Mouse (Mus musculus) intestine, embryonic 16.5 days (tissue): ENCODE measurements around the gene Il11. TPM values are rescaled to one million over a fixed set of nuclear protein-coding genes. Genes with fewer than 3 reads are reported as not detected.

Experiments
- ATAC-seq: fragments of 200-750 bp; cut with Nextera tagmentation; 2 replicates; pipeline ENCODE4 v1.8.0; 2017; ENCODE audit warnings: moderate TSS enrichment, moderate library complexity
- H3K27ac ChIP-seq: fragments of 300-500 bp; sonication (generic); 2 replicates; pipeline ENCODE4 v1.5.1; 2014; ENCODE audit warnings: mild to moderate bottlenecking, low read length
- H3K27me3 ChIP-seq: fragments of 300-500 bp; sonication (generic); replicated peaks from 2 replicates; pipeline ENCODE4 v1.6.1; 2014; ENCODE audit warnings: low read length, control low read depth, mixed read lengths; ENCODE audit not compliant: control insufficient read depth, insufficient read depth
- H3K36me3 ChIP-seq: fragments of 300-500 bp; sonication (generic); 2 replicates; pipeline ENCODE4 v1.6.1; 2014; ENCODE audit warnings: low read length, control low read depth; ENCODE audit not compliant: control insufficient read depth, insufficient read depth
- H3K4me1 ChIP-seq: fragments of 300-500 bp; sonication (generic); 2 replicates; pipeline ENCODE4 v1.6.1; 2014; ENCODE audit warnings: low read length, control low read depth, mixed read lengths; ENCODE audit not compliant: control insufficient read depth, insufficient read depth
- H3K4me2 ChIP-seq: fragments of 300-500 bp; sonication (generic); 2 replicates; pipeline ENCODE4 v1.6.1; 2014; ENCODE audit warnings: low read depth, low read length, control low read depth
- H3K4me3 ChIP-seq: fragments of 300-500 bp; sonication (generic); 2 replicates; pipeline ENCODE4 v1.5.1; 2014; ENCODE audit warnings: mild to moderate bottlenecking, low read length
- H3K9ac ChIP-seq: fragments of 300-500 bp; sonication (generic); 2 replicates; pipeline ENCODE4 v1.6.1; 2014; ENCODE audit warnings: low read depth, low read length
- H3K9me3 ChIP-seq: fragments of 300-500 bp; sonication (generic); 2 replicates; pipeline ENCODE4 v1.6.1; 2016; ENCODE audit warnings: low read length, control low read depth; ENCODE audit not compliant: control insufficient read depth
- WGBS: fragments of 180-500 bp; shearing (Covaris S2); extraction: QIAGEN DNeasy Blood & Tissue Kit; methylation state at CpG from one replicate; pipeline ENCODE4 v1.1.7; 2014; 5-methylcytosine and 5-hydroxymethylcytosine counted together
- polyA plus RNA-seq: library from polyadenylated mRNA; unstranded; fragments of >200 nt; fragmentation: Nextera tagmentation; extraction: Ambion mirVana; gene quantifications from 2 replicates; pipeline ENCODE4 v1.2.1, GENCODE M21; 2015

Il11 gene
- polyA plus RNA-seq, 1 experiment from 2014 or later = 0.09 TPM

GRCm38 (mm10) chr7:4746326-4746980, 36.2 kb downstream of the Il11 start:
- Histone ChIP-seq H3K36me3 (peaks cover 21% of the 10 kb centered on the region), H3K9me3 (no peaks in the 10 kb centered on the region), H3K9ac (no peak overlapping the region), H3K4me1 (peaks cover 13% of the 10 kb centered on the region), H3K4me2 (no peak overlapping the region), H3K4me3 (no peak overlapping the region), H3K27ac (no peak overlapping the region), H3K27me3 (no peaks in the 10 kb centered on the region)
- 89% methylated on average over 22 of the region's 22 CpGs for WGBS
- no peak for ATAC-seq

- Histone ChIP-seq H3K9ac (no peak overlapping the region), H3K4me3 (no peak overlapping the region), H3K4me1 (peaks cover 18% of the 10 kb centered on the region), H3K36me3 (peaks cover 21% of the 10 kb centered on the region), H3K27ac (no peak overlapping the region), H3K4me2 (no peak overlapping the region), H3K27me3 (no peaks in the 10 kb centered on the region), H3K9me3 (no peaks in the 10 kb centered on the region)
- WGBS = 94% methylated on average over 6 of the region's 6 CpGs
- ATAC-seq = no peak
These were observed 37.8 kb downstream of the Il11 start for GRCm38 (mm10) chr7:4744886-4745285.

GRCm38 (mm10) chr7:4743354-4743753, 39.3 kb downstream of the Il11 start:
- ATAC-seq = no peak
- Histone ChIP-seq H3K4me2 (no peak overlapping the region), H3K27me3 (no peaks in the 10 kb centered on the region), H3K27ac (no peak overlapping the region), H3K9ac (no peak overlapping the region; the same call in 1 of the 2 replicates), H3K4me1 (peaks cover 23% of the 10 kb centered on the region), H3K4me3 (no peak overlapping the region), H3K36me3 (peaks cover 21% of the 10 kb centered on the region), H3K9me3 (no peaks in the 10 kb centered on the region)
- 61% methylated on average over 2 of the region's 2 CpGs for WGBS

- WGBS = 82% methylated on average over 6 of the region's 6 CpGs
- no peak for ATAC-seq
- H3K9ac ChIP-seq = peak overlapping the region; percentile 84; the same call in 1 of the 2 replicates
These were observed 40.2 kb downstream of the Il11 start for GRCm38 (mm10) chr7:4742482-4742819.

DNA sequence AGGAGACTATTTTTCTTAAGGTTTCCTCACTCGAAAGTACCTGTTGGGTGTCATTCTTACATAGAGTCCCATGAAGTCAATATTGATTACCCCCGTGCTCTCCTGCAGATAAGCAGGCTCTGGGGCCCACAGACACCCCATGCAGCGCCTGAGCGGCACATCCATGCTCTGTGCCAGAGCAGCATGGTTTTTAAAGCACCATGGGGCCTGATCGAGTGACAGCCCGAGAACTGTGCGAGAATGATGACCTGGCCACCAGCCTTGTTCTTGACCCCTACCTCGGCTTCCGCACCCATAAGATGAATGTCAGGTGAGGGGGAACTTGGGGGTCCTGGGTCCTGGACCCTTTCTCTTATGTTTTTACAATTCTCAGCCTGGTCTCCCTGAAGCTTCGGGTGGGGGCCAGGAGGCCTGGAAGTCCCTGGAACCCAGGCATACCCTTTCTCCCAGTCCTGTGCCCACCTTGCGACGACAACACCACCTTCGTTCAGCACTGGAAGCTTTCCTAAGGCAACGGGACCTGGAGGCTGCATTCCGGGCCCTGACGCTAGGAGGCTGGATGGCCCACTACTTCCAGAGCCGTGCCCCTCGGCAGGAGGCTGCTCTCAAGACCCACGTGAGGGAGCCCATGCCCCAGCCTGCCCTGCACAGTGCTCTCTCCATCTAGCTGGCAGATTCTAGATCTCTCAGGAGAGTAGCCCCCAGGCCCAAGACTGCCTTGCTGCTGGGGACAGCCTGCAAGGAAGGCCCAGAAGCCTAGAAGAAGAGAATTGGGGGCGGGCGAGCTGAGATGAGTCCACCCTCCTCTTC, 40.8 kb downstream of the Il11 start:
- Histone ChIP-seq H3K4me1 (peaks cover 23% of the 10 kb centered on the region), H3K4me2 (peak overlapping the region; percentile 68), H3K36me3 (peaks cover 20% of the 10 kb centered on the region), H3K4me3 (peak overlapping the region; percentile 80; the same call in 1 of the 2 replicates), H3K9ac (peak overlapping the region; percentile 84), H3K27ac (peak overlapping the region; percentile 89), H3K9me3 (no peaks in the 10 kb centered on the region), H3K27me3 (no peaks in the 10 kb centered on the region)
- ATAC-seq = no peak
- 76% methylated on average over 21 of the region's 21 CpGs for WGBS

More at GRCm38 (mm10) chr7:4742482-4742819, 40.2 kb downstream of the Il11 start:
- Histone ChIP-seq H3K4me1 (peaks cover 23% of the 10 kb centered on the region), H3K27ac (no peak overlapping the region), H3K4me2 (no peak overlapping the region), H3K4me3 (no peak overlapping the region), H3K27me3 (no peaks in the 10 kb centered on the region), H3K36me3 (peaks cover 21% of the 10 kb centered on the region), H3K9me3 (no peaks in the 10 kb centered on the region)

DNA sequence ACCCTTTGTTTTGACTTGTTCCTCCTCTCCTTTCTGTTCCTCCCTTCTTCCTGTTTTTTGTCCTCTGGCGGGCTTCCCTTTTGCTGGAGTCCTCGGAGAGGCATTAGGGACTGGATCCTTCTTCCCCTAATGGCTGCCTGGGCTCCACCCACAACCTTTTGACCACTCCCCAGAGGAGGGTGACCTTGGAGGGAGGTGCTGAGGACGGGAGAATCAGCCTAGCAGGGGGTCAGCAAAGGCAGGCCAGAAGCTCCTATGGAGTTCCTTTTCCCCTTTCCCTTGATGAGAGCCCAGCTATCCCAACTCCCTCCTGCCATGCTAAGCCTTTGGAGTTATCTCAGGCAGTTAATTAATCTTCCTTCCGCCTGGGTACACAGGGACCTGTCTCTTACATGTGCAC, 41.5 kb downstream of the Il11 start:
- 0 out of 2 replicates have a peak, but pooled peaks have one; percentile 11 for ATAC-seq
- Histone ChIP-seq H3K9ac (peak overlapping the region; percentile 84), H3K4me2 (peak overlapping the region; percentile 68), H3K36me3 (peaks cover 14% of the 10 kb centered on the region), H3K4me3 (peak overlapping the region; percentile 80), H3K27ac (peak overlapping the region; percentile 89), H3K27me3 (no peaks in the 10 kb centered on the region), H3K9me3 (no peaks in the 10 kb centered on the region), H3K4me1 (peaks cover 23% of the 10 kb centered on the region)
- WGBS = 4% methylated on average over 4 of the region's 4 CpGs

DNA sequence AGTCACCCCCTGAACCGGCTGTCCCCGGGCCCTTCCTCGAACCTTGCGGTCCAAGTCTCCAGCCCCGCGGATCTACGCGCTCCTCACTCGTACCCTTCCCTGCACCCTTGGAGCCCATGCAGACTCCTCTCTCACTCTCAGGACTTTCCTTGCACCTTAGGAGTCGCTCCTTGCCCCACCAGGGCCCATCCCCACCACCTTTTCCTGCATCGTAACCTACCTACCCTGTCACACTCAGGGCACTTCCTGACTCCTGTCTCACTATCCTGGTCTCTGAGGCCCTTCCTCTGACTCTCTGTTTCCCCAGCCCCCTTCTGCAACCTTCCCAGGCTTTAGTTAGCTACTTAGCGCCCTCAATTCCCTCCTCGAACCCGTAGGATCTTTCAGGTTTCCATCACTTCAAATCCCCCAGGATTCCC, 42.3 kb downstream of the Il11 start:
- peak overlapping the region; percentile 89 for H3K27ac ChIP-seq
- peaks cover 6% of the 10 kb centered on the region; the same call in 1 of the 2 replicates for H3K36me3 ChIP-seq
- H3K9ac ChIP-seq = peak overlapping the region; percentile 84
- H3K4me1 ChIP-seq = peaks cover 23% of the 10 kb centered on the region
- WGBS = under 1% methylated on average over 12 of the region's 14 CpGs
- H3K9me3 ChIP-seq = no peaks in the 10 kb centered on the region
- peak overlapping the region; percentile 80 for H3K4me3 ChIP-seq
- H3K4me2 ChIP-seq = peak overlapping the region; percentile 68
- peak; percentile 37 for ATAC-seq
- H3K27me3 ChIP-seq = no peaks in the 10 kb centered on the region

DNA sequence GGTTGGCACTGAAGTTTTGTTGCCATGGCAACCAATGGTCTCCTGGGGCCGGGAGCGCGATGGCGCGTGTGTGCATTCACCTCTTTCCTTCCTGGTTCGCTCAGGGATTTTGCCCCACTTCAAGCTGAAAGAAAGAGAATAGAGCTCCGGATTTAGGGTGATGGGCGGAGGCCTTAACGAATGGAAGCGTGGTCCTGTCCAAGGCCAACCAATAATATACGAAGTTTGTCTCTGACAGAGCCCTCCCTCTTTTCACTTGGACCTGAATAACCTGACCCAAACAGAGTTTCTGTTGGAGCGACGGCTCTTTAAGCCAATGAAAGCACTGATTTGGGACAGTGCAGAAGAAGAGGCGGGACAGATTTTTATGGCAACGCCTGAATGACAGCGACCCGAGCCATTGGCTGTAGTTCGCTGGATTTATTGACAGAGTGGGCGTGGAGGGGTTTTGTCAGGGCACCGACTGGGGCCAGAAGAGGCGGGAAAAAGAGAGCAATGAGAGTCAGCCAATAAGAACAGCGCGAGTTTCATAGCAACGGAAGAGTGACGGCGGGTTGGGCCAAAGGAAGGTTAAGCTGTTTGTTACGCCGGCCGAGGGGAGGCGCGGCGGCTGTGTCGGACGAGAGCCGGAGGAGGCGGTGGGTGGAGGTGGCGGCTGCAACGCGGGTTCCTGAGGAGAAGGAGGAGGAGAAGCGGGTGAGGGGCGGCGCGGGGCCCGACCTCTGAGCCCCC, 42.9 kb downstream of the Il11 start, which contains the start of gene Kmt5c:
Gene Kmt5c, plus strand, starts transcription at position 572 of the 732 bp plus-strand sequence.
- WGBS = under 1% methylated on average over 36 of the region's 44 CpGs

More for the DNA sequence above, 42.9 kb downstream of the Il11 start, which contains the start of gene Kmt5c:
- peak; percentile 96 for ATAC-seq
- peak within 1 kb of the TSS; percentile 80 for H3K4me3 ChIP-seq
- peaks cover 23% of the 10 kb centered on the region for H3K4me1 ChIP-seq
- no peaks in the 10 kb centered on the region for H3K9me3 ChIP-seq
- peak within 1 kb of the TSS; percentile 84 for H3K9ac ChIP-seq
- no peaks in the 10 kb centered on the region for H3K27me3 ChIP-seq
- peaks cover 4% of the 10 kb centered on the region; the same call in 1 of the 2 replicates for H3K36me3 ChIP-seq
- H3K27ac ChIP-seq = peak within 1 kb of the TSS; percentile 89
- H3K4me2 ChIP-seq = peak within 1 kb of the TSS; percentile 68
